Mouse (Mus musculus) stomach, embryonic 14.5 days (tissue): Measurements from ENCODE around the gene Vdr. TPM values are rescaled to one million over a fixed set of nuclear protein-coding genes. Genes with fewer than 3 reads are reported as not detected.

Experiments
- ATAC-seq: fragments of 200-750 bp; cut with Nextera tagmentation; 2 replicates; pipeline ENCODE4 v1.8.0; 2017; ENCODE audit warnings: low read depth, moderate TSS enrichment; ENCODE audit not compliant: insufficient number of reproducible peaks, insufficient read depth, low FRiP score
- H3K27ac ChIP-seq: fragments of 300-500 bp; sonication (generic); 2 replicates; pipeline ENCODE4 v1.5.1; 2014; ENCODE audit warnings: mild to moderate bottlenecking, low read length, moderate library complexity, mixed read lengths
- H3K27me3 ChIP-seq: fragments of 300-500 bp; sonication (generic); 2 replicates; pipeline ENCODE4 v1.6.1; 2014; ENCODE audit warnings: low read length, control low read depth, mixed read lengths; ENCODE audit not compliant: control insufficient read depth, insufficient read depth
- H3K36me3 ChIP-seq: fragments of 300-500 bp; sonication (generic); 2 replicates; pipeline ENCODE4 v1.6.1; 2014; ENCODE audit warnings: mild to moderate bottlenecking, control low read depth, low read length, moderate library complexity, mixed read lengths; ENCODE audit not compliant: control insufficient read depth, insufficient read depth
- H3K4me1 ChIP-seq: fragments of 300-500 bp; sonication (generic); 2 replicates; pipeline ENCODE4 v1.6.1; 2014; ENCODE audit warnings: low read length, control low read depth, mixed read lengths; ENCODE audit not compliant: control insufficient read depth, insufficient read depth
- H3K4me2 ChIP-seq: fragments of 300-500 bp; sonication (generic); replicated peaks from 2 replicates; pipeline ENCODE4 v1.6.1; 2014; ENCODE audit warnings: low read depth, low read length, control low read depth
- H3K4me3 ChIP-seq: fragments of 300-500 bp; sonication (generic); 2 replicates; pipeline ENCODE4 v1.5.1; 2014; ENCODE audit warnings: low read depth, low read length, control low read depth
- H3K9ac ChIP-seq: fragments of 300-500 bp; sonication (generic); replicated peaks from 2 replicates; pipeline ENCODE4 v1.6.1; 2014; ENCODE audit warnings: low read depth, mild to moderate bottlenecking, control low read depth, low read length, moderate library complexity, mixed read lengths
- H3K9me3 ChIP-seq: fragments of 300-500 bp; sonication (generic); 2 replicates; pipeline ENCODE4 v1.6.1; 2016; ENCODE audit warnings: low read depth, low read length, control low read depth; ENCODE audit not compliant: control insufficient read depth
- WGBS: fragments of 180-500 bp; shearing (Covaris S2); extraction: QIAGEN DNeasy Blood & Tissue Kit; methylation state at CpG from one replicate; pipeline ENCODE4 v1.1.7; 2014; 5-methylcytosine and 5-hydroxymethylcytosine counted together
- polyA plus RNA-seq: library from polyadenylated mRNA; unstranded; fragments of >200 nt; fragmentation: Nextera tagmentation; extraction: Ambion mirVana; gene quantifications from 2 replicates; pipeline ENCODE4 v1.2.1, GENCODE M21; 2014

Gene Vdr
- polyA plus RNA-seq, 1 experiment from 2014 or later = 1.1 TPM

DNA sequence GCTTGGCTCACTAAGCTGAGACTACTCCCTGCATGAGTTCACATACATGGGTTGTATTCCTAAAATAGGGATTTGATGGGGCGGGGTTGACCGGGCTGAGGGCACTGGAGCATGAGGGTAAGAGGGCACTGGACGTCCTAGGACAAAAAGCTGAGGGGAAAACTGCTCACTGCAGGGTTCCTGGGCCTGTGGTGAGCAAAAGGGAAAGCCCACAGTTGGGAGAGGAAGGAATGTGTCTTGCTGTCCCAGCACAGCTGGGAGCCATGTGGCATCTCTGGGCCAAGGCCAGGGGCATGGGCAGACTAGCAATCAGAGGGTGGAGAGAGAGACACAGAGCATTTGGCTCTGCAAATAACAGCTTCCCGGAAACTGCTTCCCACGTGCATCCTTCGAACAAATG lies 28.1 kb upstream of the Vdr start:
- Histone ChIP-seq H3K4me2 (no peak overlapping the region), H3K9ac (no peak overlapping the region), H3K27ac (no peak overlapping the region), H3K4me3 (no peak overlapping the region), H3K36me3 (no peaks in the 10 kb centered on the region), H3K4me1 (no peaks in the 10 kb centered on the region), H3K27me3 (no peaks in the 10 kb centered on the region), H3K9me3 (no peaks in the 10 kb centered on the region)
- WGBS = 61% methylated on average over 6 of the region's 6 CpGs
- ATAC-seq = no peak

DNA sequence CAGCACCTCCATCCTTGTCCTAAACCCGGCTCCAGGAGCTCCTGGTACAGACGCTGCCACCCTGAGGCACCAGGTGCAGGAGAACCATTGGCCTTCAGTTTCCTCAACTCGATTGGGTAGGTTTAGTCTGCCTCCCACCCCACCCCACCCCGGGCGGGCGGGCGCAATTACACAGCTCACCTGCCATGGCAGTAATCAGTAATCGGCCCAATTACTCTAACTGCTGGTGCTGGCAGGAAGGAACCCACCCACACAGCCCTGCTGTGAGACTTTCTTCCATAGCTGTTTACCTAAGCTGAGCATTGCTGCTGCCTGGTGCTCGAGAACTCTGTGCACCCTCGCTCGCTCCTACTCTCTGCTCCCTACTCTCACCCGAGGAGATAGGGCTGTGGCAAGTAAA lies 22.0 kb upstream of the Vdr start:
- no peaks in the 10 kb centered on the region for H3K27me3 ChIP-seq
- H3K4me2 ChIP-seq = no peak overlapping the region
- no peak overlapping the region for H3K9ac ChIP-seq
- no peak overlapping the region for H3K4me3 ChIP-seq
- H3K9me3 ChIP-seq = no peaks in the 10 kb centered on the region
- no peaks in the 10 kb centered on the region for H3K36me3 ChIP-seq
- H3K27ac ChIP-seq = no peak overlapping the region
- no peaks in the 10 kb centered on the region for H3K4me1 ChIP-seq
- no peak for ATAC-seq
- WGBS = 83% methylated on average over 12 of the region's 12 CpGs

DNA sequence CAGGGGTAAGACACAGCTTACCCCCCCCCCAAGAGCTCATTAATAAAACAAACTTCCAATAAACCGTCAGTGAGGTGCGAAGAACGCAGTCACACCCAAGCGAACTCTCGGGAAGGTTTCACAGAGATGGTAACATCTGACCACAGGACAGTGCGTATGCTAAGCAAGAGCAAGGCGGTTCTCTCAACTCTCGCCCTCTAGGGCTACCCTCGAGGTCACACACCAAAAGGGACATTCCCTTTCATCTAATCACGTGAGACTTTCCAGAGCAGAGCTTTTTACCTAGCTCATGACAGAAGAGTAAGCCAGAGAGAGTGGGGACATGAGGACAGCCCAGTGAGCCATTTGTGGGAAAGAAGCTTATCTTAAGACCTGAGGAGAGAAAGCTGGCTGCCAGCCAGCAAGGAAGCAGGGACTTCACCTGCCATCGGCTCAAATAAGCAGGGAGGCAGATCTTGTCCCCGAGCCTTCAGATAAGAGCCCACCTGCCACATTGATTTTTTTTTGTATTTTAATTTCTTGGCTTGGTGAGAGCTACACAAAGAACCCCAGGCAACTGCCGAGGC lies 18.9 kb upstream of the Vdr start:
- ATAC-seq = no peak
- no peak overlapping the region for H3K4me3 ChIP-seq
- H3K27ac ChIP-seq = no peak overlapping the region
- H3K9ac ChIP-seq = no peak overlapping the region
- no peaks in the 10 kb centered on the region for H3K4me1 ChIP-seq
- H3K4me2 ChIP-seq = no peak overlapping the region
- no peaks in the 10 kb centered on the region for H3K9me3 ChIP-seq
- H3K36me3 ChIP-seq = no peaks in the 10 kb centered on the region
- 41% methylated on average over 13 of the region's 13 CpGs for WGBS
- H3K27me3 ChIP-seq = no peaks in the 10 kb centered on the region

DNA sequence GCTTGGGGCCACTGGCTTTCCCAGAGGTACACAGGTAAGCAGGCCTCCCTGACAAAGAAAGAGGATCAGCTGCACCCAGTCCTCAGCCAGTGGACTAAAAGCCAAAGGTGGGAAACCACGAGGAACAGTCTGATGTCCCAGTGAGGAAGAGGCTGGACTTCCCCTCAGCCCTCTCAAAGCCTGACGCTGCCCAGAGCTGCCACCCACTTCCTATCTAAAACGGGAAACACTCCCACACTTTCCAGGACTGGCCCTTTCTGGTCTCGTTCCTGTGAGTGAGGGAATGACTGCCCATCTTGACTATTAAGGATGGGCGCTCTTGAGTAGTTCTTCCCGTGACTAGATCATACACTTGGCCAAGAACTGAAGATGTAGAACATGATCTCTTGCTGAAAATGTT lies 17.4 kb upstream of the Vdr start:
- H3K27ac ChIP-seq = no peak overlapping the region
- ATAC-seq = no peak
- H3K36me3 ChIP-seq = no peaks in the 10 kb centered on the region

DNA sequence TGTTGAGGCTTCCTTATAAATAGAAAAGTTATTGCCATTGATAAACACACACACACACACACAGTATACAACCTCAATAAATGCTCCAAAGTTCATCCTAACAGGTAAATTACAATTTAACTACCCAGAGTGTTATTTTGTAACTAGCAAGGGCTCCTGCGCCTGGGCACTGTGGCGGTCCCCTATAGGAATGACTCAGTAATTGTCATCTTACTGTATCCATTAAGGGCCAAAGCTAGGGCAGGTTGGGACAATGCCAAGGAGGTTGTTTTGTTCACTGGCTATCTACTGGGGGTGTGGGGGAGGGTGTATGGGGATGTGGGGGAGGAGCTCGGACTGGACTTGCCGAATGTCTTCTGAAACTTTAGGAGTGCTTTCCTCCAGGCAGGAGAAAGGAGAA lies 16.6 kb upstream of the Vdr start:
- WGBS = 57% methylated on average over 4 of the region's 4 CpGs
- no peak for ATAC-seq
- Histone ChIP-seq H3K36me3 (no peaks in the 10 kb centered on the region), H3K4me1 (no peaks in the 10 kb centered on the region), H3K27me3 (no peaks in the 10 kb centered on the region), H3K27ac (no peak overlapping the region), H3K4me2 (no peak overlapping the region), H3K9me3 (no peaks in the 10 kb centered on the region), H3K4me3 (no peak overlapping the region), H3K9ac (no peak overlapping the region)

More for the DNA sequence above, 17.4 kb upstream of the Vdr start:
- Histone ChIP-seq H3K9ac (no peak overlapping the region), H3K4me1 (no peaks in the 10 kb centered on the region), H3K9me3 (no peaks in the 10 kb centered on the region), H3K4me2 (no peak overlapping the region), H3K27me3 (no peaks in the 10 kb centered on the region), H3K4me3 (no peak overlapping the region)
- WGBS = 59% methylated on average over 6 of the region's 6 CpGs

DNA sequence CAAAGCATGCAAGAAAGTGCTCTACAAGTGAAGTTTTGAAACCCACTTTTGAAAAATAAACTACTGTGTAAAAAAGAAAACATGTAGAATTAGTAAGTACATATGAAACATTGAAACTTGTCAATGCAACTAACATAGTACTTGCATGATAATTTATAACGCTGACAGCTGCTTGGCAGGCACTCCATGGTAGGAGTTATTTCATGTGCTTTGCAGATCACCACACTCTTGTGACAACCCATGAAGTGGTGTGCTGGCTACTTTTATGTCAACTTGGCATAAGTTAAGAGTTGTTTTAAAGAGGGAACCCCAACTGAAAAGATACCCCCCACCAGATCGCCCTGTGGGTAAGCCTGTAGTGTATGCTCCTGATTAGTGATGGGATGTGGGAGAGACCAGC lies 12.0 kb upstream of the Vdr start:
- Histone ChIP-seq H3K9ac (no peak overlapping the region), H3K4me2 (no peak overlapping the region)
- WGBS = 91% methylated on average over 2 of the region's 2 CpGs

DNA sequence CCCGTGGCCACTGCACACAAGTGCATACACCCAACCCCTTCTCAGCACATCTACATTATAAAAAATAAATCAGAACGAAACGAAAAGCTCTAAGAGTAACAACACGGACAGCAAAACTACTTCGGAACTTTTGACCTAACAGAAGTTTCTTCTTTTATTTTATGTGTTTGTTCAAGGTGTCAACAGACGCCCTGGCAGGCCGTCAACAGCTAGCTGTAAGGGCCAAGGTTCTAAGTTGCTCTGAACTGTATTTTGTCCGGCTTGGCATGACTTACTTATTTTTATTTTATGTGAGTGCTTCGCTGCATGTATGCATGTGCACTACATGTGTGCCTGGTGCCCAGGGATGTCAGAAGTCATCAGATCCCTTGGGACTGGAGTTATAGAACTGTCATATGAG lies 11.4 kb upstream of the Vdr start:
- H3K27ac ChIP-seq = no peak overlapping the region
- 85% methylated on average over 9 of the region's 9 CpGs for WGBS
- no peak for ATAC-seq
- H3K9me3 ChIP-seq = no peaks in the 10 kb centered on the region
- no peaks in the 10 kb centered on the region for H3K36me3 ChIP-seq
- H3K9ac ChIP-seq = no peak overlapping the region
- H3K4me1 ChIP-seq = no peaks in the 10 kb centered on the region
- H3K27me3 ChIP-seq = no peaks in the 10 kb centered on the region
- no peak overlapping the region for H3K4me2 ChIP-seq
- H3K4me3 ChIP-seq = no peak overlapping the region

More for the DNA sequence above, 12.0 kb upstream of the Vdr start:
- Histone ChIP-seq H3K27ac (no peak overlapping the region), H3K9me3 (no peaks in the 10 kb centered on the region), H3K27me3 (no peaks in the 10 kb centered on the region), H3K36me3 (no peaks in the 10 kb centered on the region), H3K4me3 (no peak overlapping the region), H3K4me1 (no peaks in the 10 kb centered on the region)
- ATAC-seq = no peak

DNA sequence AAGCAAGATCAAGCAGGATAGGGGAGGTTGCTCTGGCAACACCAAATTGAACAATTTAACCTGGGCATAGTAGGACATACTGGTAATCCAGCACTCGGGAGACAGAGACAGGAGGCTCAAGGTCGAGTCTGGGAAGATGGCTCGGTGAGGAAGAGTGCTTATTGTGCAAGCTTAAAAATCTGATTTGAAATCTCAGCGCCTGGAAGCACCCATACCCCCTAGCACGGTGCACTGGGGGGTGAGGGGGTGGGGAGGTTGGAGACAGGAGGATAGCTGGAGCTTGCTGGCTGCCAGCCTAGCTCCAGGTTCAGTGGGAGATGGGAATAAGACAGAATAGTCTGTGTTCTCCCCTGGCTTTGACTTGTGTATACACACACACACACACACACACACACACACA lies 9.9 kb upstream of the Vdr start:
- WGBS = 62% methylated on average over 5 of the region's 5 CpGs
- Histone ChIP-seq H3K36me3 (no peaks in the 10 kb centered on the region), H3K4me2 (no peak overlapping the region), H3K27me3 (no peaks in the 10 kb centered on the region), H3K4me1 (no peaks in the 10 kb centered on the region), H3K9ac (no peak overlapping the region), H3K9me3 (no peaks in the 10 kb centered on the region), H3K27ac (no peak overlapping the region), H3K4me3 (no peak overlapping the region)
- no peak for ATAC-seq

DNA sequence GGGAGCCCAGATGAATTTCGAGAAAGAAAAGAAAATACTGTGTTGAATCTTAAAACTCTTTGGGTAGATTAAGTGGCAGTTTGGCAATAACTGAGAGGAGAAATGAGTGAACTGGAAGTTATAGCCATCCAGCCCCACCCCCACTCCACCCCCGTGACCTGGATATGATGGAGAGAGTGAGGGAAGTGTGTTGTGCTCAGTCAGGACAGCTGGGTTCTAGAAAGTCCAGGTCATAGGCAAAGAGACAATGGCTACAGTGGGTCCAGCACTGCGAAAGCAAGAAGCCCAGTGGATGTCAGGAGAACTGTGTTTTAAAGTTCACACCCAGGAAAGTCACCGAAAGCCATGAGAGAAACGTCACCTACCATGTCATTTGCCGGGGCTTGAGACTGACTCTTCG lies 8.8 kb upstream of the Vdr start:
- 85% methylated on average over 7 of the region's 7 CpGs for WGBS
- no peaks in the 10 kb centered on the region for H3K27me3 ChIP-seq
- H3K27ac ChIP-seq = no peak overlapping the region
- H3K9ac ChIP-seq = no peak overlapping the region
- H3K4me2 ChIP-seq = no peak overlapping the region
- H3K36me3 ChIP-seq = no peaks in the 10 kb centered on the region
- H3K4me3 ChIP-seq = no peak overlapping the region
- peaks cover 4% of the 10 kb centered on the region; the same call in 1 of the 2 replicates for H3K4me1 ChIP-seq
- ATAC-seq = no peak
- H3K9me3 ChIP-seq = no peaks in the 10 kb centered on the region
